Mouse (Mus musculus) kidney, embryonic 14.5 days (tissue): Measurements from ENCODE around the gene Rassf5. TPM values are rescaled to one million over a fixed set of nuclear protein-coding genes. Genes with fewer than 3 reads are reported as not detected.
A peak's percentile ranks its signal among the peaks of the same experiment; 100 is the strongest.

Experiments
- ATAC-seq: fragments of 200-750 bp; cut with Nextera tagmentation; 2 replicates; pipeline ENCODE4 v1.8.0; 2017; ENCODE audit warnings: moderate number of reproducible peaks, mild to moderate bottlenecking, moderate TSS enrichment, moderate library complexity; ENCODE audit not compliant: low FRiP score, low TSS enrichment
- H3K27ac ChIP-seq: fragments of 300-500 bp; sonication (generic); 2 replicates; pipeline ENCODE4 v1.5.1; 2014; ENCODE audit warnings: low read depth, mild to moderate bottlenecking, low read length, moderate library complexity, mixed read lengths
- H3K27me3 ChIP-seq: fragments of 300-500 bp; sonication (generic); 2 replicates; pipeline ENCODE4 v1.6.1; 2014; ENCODE audit warnings: mild to moderate bottlenecking, low read length; ENCODE audit not compliant: control insufficient read depth, insufficient read depth
- H3K36me3 ChIP-seq: fragments of 300-500 bp; sonication (generic); 2 replicates; pipeline ENCODE4 v1.6.1; 2014; ENCODE audit warnings: low read length, mixed read lengths; ENCODE audit not compliant: control insufficient read depth, insufficient read depth
- H3K4me1 ChIP-seq: fragments of 300-500 bp; sonication (generic); 2 replicates; pipeline ENCODE4 v1.6.1; 2014; ENCODE audit warnings: low read length, mixed read lengths; ENCODE audit not compliant: control insufficient read depth, insufficient read depth
- H3K4me2 ChIP-seq: fragments of 300-500 bp; sonication (generic); replicated peaks from 2 replicates; pipeline ENCODE4 v1.6.1; 2014; ENCODE audit warnings: low read depth, mild to moderate bottlenecking, low read length
- H3K4me3 ChIP-seq: fragments of 300-500 bp; sonication (generic); 2 replicates; pipeline ENCODE4 v1.5.1; 2014; ENCODE audit warnings: mild to moderate bottlenecking, low read length
- H3K9ac ChIP-seq: fragments of 300-500 bp; sonication (generic); 2 replicates; pipeline ENCODE4 v1.6.1; 2014; ENCODE audit warnings: low read depth, mild to moderate bottlenecking, low read length, moderate library complexity
- H3K9me3 ChIP-seq: fragments of 300-500 bp; sonication (generic); 2 replicates; pipeline ENCODE4 v1.6.1; 2016; ENCODE audit warnings: low read length; ENCODE audit not compliant: control insufficient read depth
- WGBS: fragments of 180-500 bp; shearing (Covaris S2); extraction: QIAGEN DNeasy Blood & Tissue Kit; methylation state at CpG from one replicate; pipeline ENCODE4 v1.1.7; 2014; 5-methylcytosine and 5-hydroxymethylcytosine counted together
- polyA plus RNA-seq: library from polyadenylated mRNA; unstranded; fragments of >200 nt; fragmentation: Nextera tagmentation; extraction: Ambion mirVana; gene quantifications from 2 replicates; pipeline ENCODE4 v1.2.1, GENCODE M21; 2014

Gene Rassf5
- polyA plus RNA-seq, 1 experiment from 2014 or later = 1.8 TPM

GRCm38 (mm10) chr1:131195653-131196052 lies 49.4 kb downstream of the Rassf5 start:
- Histone ChIP-seq H3K4me3 (no peak overlapping the region), H3K27me3 (no peaks in the 10 kb centered on the region), H3K4me2 (no peak overlapping the region), H3K9ac (0 out of 2 replicates have a peak overlapping the region, but pooled peaks have one; percentile 4), H3K9me3 (no peaks in the 10 kb centered on the region), H3K36me3 (no peaks in the 10 kb centered on the region), H3K4me1 (0 out of 2 replicates have a peak, but pooled peaks cover 12% of the 10 kb centered on the region), H3K27ac (no peak overlapping the region)
- 88% methylated on average over 7 of the region's 7 CpGs for WGBS
- no peak for ATAC-seq

DNA sequence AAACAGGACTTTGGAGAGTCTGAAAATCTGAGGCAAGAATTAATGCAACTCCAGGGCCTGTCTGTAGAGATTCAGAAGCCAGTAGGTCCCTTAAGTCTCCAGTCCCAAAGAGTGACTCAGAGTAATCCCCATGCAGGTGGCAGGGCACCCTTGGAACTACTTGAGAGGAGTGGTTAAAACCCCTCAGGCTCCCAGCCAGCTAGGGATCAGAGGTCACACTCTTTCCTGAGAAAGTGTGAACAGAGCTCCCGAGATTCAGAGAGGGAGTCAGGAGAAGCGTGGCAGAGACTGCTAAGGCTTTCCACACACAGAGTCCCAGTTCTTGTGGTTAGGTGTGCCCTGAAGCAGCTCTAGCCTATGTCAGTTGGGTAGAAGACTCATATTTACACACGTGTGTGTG lies 51.3 kb downstream of the Rassf5 start:
- no peaks in the 10 kb centered on the region for H3K9me3 ChIP-seq
- no peaks in the 10 kb centered on the region for H3K27me3 ChIP-seq
- H3K27ac ChIP-seq = no peak overlapping the region
- no peak overlapping the region for H3K9ac ChIP-seq
- no peak overlapping the region for H3K4me3 ChIP-seq
- WGBS = 48% methylated on average over 3 of the region's 3 CpGs
- 0 out of 2 replicates have a peak, but pooled peaks cover 5% of the 10 kb centered on the region for H3K4me1 ChIP-seq
- no peaks in the 10 kb centered on the region for H3K36me3 ChIP-seq
- no peak overlapping the region for H3K4me2 ChIP-seq
- no peak for ATAC-seq

DNA sequence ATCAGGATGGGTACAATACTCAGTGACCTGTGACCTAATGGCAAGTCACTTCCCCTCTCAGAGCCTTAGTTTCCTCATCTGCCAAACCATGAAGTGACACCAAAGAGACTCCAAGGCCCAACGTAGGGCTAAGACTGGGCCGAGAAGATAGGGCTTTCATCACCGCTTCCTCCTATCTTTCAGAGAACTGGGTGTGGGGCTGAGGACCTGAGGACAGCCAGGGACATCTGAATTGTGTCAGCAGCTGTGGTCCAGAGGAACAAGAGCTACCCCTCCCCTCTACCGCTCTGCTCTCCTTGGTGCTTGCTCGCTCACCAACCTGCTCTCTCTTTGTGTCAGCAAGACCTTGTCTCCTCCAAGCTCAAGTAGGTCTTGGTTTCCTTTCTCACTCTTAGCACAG lies 56.4 kb downstream of the Rassf5 start:
- WGBS = 95% methylated on average over 5 of the region's 5 CpGs
- Histone ChIP-seq H3K36me3 (no peaks in the 10 kb centered on the region), H3K27ac (no peak overlapping the region), H3K9ac (no peak overlapping the region), H3K4me3 (no peak overlapping the region), H3K4me1 (no peaks in the 10 kb centered on the region), H3K4me2 (no peak overlapping the region), H3K9me3 (no peaks in the 10 kb centered on the region), H3K27me3 (no peaks in the 10 kb centered on the region)
- no peak for ATAC-seq

DNA sequence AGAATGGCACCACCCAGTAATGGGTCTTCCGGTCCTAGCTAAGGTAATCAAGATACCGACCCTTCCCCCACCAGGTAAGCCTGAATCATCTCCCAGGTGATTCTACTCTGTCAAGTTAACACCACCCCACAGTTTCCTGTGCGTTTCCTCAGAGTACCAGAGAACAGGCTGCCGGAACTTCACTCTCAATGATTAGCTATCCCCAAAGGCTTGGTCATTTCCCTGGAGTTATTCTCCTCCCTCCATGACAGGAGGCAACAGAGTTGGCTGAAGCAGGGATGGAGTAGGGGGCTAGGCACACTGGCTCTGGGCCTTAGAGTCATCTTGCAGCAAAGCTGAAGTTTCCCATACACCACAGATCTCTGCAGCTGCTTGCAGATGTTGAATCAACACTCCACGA lies 57.2 kb downstream of the Rassf5 start:
- Histone ChIP-seq H3K27me3 (no peaks in the 10 kb centered on the region), H3K9me3 (no peaks in the 10 kb centered on the region), H3K27ac (no peak overlapping the region), H3K4me3 (no peak overlapping the region), H3K4me1 (no peaks in the 10 kb centered on the region), H3K4me2 (no peak overlapping the region), H3K9ac (no peak overlapping the region), H3K36me3 (no peaks in the 10 kb centered on the region)
- no peak for ATAC-seq
- WGBS = 81% methylated on average over 5 of the region's 5 CpGs

GRCm38 (mm10) chr1:131186995-131187394 lies 58.1 kb downstream of the Rassf5 start:
- no peak overlapping the region for H3K4me3 ChIP-seq
- WGBS = 79% methylated on average over 6 of the region's 6 CpGs
- H3K9me3 ChIP-seq = no peaks in the 10 kb centered on the region
- no peak overlapping the region for H3K4me2 ChIP-seq
- H3K27ac ChIP-seq = no peak overlapping the region
- H3K36me3 ChIP-seq = no peaks in the 10 kb centered on the region
- H3K9ac ChIP-seq = no peak overlapping the region
- ATAC-seq = no peak
- H3K27me3 ChIP-seq = no peaks in the 10 kb centered on the region
- H3K4me1 ChIP-seq = no peaks in the 10 kb centered on the region

DNA sequence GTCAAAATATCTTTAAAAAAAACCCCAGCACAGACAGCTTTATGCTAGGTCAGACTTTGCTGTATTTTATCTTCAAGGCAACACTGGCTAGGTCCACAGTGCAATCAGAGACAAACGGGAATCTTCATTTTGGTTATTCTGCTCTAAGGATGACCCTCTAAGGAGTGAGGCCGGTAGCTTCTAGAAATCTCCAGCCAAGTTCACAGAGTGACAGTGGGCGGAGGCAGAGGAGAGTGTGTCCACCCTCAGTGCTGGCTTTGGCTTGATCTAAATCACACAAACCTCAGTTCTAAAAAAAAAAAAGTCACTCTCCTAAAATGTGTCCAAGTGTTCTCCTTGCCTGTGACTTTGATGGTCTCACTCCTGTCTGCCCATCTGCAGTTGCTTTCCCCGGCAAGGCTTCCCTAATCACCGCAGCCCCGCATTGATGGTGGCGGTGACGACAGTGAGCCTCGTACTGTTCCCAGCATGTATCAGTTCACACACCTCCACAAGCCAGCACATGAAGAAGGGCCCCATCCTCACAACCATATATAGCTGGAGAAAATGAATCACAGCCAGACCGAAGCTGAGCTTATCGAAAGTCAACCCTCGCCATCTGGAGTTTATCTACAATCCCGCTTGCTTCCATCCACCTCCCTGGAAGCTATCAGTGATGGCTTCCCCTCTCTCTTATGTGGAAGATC lies 59.1 kb downstream of the Rassf5 start:
- Histone ChIP-seq H3K4me3 (no peak overlapping the region), H3K4me2 (no peak overlapping the region), H3K9ac (no peak overlapping the region), H3K27me3 (no peaks in the 10 kb centered on the region), H3K36me3 (no peaks in the 10 kb centered on the region), H3K27ac (no peak overlapping the region), H3K9me3 (no peaks in the 10 kb centered on the region), H3K4me1 (no peaks in the 10 kb centered on the region)
- ATAC-seq = no peak
- 86% methylated on average over 13 of the region's 13 CpGs for WGBS

DNA sequence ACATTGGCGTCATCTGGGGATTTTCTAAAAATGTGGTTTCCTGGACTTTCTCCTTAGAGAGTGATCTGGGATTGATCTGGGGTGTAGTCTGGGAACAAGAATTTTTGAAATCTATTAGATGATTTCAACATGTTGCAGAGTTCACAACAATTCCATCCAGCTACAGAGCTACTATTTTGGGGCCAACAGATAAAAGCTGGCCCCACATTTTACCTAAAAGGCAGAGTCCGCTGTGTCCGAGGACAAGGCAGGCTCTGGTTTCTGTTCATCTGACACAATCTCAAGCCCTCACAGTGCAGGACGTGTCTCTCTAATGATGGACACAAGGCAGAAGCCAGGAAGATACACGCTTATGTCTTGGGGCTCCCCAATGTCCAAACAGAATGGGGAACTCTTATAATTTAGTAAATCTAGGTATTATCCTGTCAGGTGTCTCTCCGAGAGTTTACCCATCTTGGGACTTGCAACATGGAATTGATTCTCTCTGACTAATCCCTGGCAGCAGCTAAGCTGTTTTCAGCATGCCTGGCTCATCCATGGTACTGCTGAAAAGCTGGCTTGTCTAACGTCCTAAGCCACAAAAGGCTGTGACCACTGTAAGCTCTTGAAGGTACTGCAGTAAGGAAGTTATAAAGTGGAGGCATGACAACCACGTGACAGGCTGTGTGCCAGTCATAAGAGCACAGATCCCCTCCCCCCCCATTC lies 60.0 kb downstream of the Rassf5 start:
- WGBS = 82% methylated on average over 8 of the region's 8 CpGs
- no peaks in the 10 kb centered on the region for H3K9me3 ChIP-seq

DNA sequence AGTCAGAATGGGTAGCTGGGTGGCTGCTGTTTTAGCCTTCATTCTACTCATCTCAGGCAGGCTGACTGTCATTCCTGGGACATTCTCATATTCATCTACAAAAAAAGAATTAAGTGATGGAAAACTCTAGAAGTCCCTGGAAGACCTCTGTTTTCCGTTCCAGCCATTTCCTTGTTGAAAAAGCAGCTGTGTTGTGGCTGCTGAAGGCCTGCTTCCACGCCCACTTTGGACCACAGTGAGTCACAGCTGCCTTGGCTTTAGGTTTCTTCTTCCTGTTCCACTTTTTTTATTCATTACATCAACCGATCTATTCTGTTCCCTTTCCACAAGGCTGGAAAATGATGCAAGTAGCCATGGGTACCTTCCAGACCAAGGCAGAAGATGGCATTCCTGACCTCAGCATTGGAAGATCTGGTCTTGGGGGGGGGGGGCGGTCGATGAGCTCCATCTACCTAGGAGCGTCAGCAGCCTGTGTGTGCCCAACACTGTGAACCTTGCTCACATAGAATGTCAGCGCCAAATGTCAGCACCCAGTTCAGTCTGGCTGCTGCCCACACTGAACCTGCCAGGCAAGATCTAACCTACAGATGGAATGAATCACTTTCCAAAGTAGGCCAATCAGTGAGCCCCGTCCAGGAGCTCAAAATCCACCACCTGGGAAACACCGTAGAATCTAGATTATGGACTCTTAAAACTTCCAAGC lies 60.7 kb downstream of the Rassf5 start:
- H3K27ac ChIP-seq = no peak overlapping the region
- no peaks in the 10 kb centered on the region for H3K4me1 ChIP-seq
- no peak overlapping the region for H3K9ac ChIP-seq
- no peak overlapping the region for H3K4me2 ChIP-seq
- H3K4me3 ChIP-seq = no peak overlapping the region
- no peaks in the 10 kb centered on the region for H3K27me3 ChIP-seq
- 81% methylated on average over 9 of the region's 9 CpGs for WGBS
- no peak for ATAC-seq
- no peaks in the 10 kb centered on the region for H3K9me3 ChIP-seq
- H3K36me3 ChIP-seq = peaks cover 7% of the 10 kb centered on the region; the same call in 1 of the 2 replicates

More for the DNA sequence above, 60.0 kb downstream of the Rassf5 start:
- Histone ChIP-seq H3K4me3 (no peak overlapping the region), H3K27ac (no peak overlapping the region), H3K36me3 (no peaks in the 10 kb centered on the region; the same call in 1 of the 2 replicates), H3K4me1 (no peaks in the 10 kb centered on the region), H3K27me3 (no peaks in the 10 kb centered on the region), H3K4me2 (no peak overlapping the region), H3K9ac (no peak overlapping the region)
- ATAC-seq = no peak

DNA sequence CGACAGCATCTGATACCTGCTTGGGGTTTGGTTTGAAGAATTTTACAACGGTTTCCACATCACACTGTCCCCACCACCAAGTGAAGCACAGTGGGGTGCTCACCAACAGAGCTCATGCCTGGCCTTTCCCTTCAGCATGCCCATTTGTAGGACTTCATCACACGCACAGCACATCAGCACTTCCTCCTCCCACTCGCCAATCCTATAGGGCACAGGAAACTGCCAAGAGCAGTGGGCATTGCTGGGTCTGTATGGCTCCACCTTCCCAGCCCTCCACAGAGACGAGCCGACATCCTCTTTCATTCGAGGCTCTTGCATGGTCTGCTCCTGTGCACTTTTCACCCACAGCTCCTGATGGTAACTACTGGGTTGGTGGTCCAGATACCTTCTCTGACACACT lies 61.9 kb downstream of the Rassf5 start:
- Histone ChIP-seq H3K9ac (no peak overlapping the region), H3K4me3 (no peak overlapping the region), H3K4me1 (no peaks in the 10 kb centered on the region), H3K4me2 (no peak overlapping the region), H3K27me3 (no peaks in the 10 kb centered on the region), H3K36me3 (peaks cover 12% of the 10 kb centered on the region), H3K9me3 (no peaks in the 10 kb centered on the region), H3K27ac (no peak overlapping the region)
- 87% methylated on average over 7 of the region's 7 CpGs for WGBS
- ATAC-seq = no peak
